Mouse (Mus musculus): ENCODE data around the gene Flrt1. TPM values are rescaled to one million over a fixed set of nuclear protein-coding genes. Genes with fewer than 3 reads are reported as not detected.
"Not testable (repeated sequence)": the region's sequence is repeated elsewhere in the genome, so short reads cannot be mapped to it uniquely, and the experiment has no call there.

Gene Flrt1
- polyA plus RNA-seq, 1 experiment from 2014 or later, result 1.3 TPM

- Histone ChIP-seq H3K9ac (no peak overlapping the region), H3K9me3 (replicated peaks) (no peaks in the 10 kb centered on the region), H3K27me3 (0 out of 2 replicates have a peak, but pooled peaks cover 10% of the 10 kb centered on the region), H3K4me2 (no peak overlapping the region), H3K27ac (no peak overlapping the region), H3K4me3 (no peak overlapping the region), H3K4me1 (replicated peaks) (peaks cover 20% of the 10 kb centered on the region), H3K36me3 (no peaks in the 10 kb centered on the region)
- 73% methylated on average over 7 of the region's 7 CpGs for WGBS
- ATAC-seq (replicated peaks; ENCODE audit: insufficient number of reproducible peaks, insufficient read depth, low FRiP score, low read depth), result no peak
Measured at GRCm38 (mm10) chr19:7081516-7082266, 23.8 kb downstream of the Flrt1 start.

- peaks cover 5% of the 10 kb centered on the region for H3K4me1 ChIP-seq (replicated peaks)
- 80% methylated on average over 7 of the region's 7 CpGs for WGBS
Measured at GRCm38 (mm10) chr19:7078271-7078670, 27.3 kb downstream of the Flrt1 start.

GRCm38 (mm10) chr19:7077666-7078065 is 27.9 kb downstream of the Flrt1 start:
- no peak for ATAC-seq (replicated peaks; ENCODE audit: insufficient number of reproducible peaks, insufficient read depth, low FRiP score, low read depth)
- Histone ChIP-seq H3K27ac (no peak overlapping the region), H3K9ac (no peak overlapping the region), H3K27me3 (0 out of 2 replicates have a peak, but pooled peaks cover 5% of the 10 kb centered on the region), H3K36me3 (no peaks in the 10 kb centered on the region), H3K4me2 (no peak overlapping the region), H3K4me3 (no peak overlapping the region), H3K9me3 (replicated peaks) (no peaks in the 10 kb centered on the region), H3K4me1 (replicated peaks) (0 out of 2 replicates have a peak, but pooled peaks cover under 1% of the 10 kb centered on the region)
- 66% methylated on average over 9 of the region's 9 CpGs for WGBS

More at GRCm38 (mm10) chr19:7078271-7078670, 27.3 kb downstream of the Flrt1 start:
- Histone ChIP-seq H3K4me3 (no peak overlapping the region), H3K9me3 (replicated peaks) (no peaks in the 10 kb centered on the region), H3K27ac (no peak overlapping the region), H3K27me3 (0 out of 2 replicates have a peak, but pooled peaks cover 5% of the 10 kb centered on the region), H3K4me2 (no peak overlapping the region), H3K9ac (no peak overlapping the region), H3K36me3 (no peaks in the 10 kb centered on the region)
- ATAC-seq (replicated peaks; ENCODE audit: insufficient number of reproducible peaks, insufficient read depth, low FRiP score, low read depth), result no peak

- not testable (repeated sequence) for H3K4me3 ChIP-seq; H3K9ac ChIP-seq; H3K36me3 ChIP-seq; ATAC-seq (replicated peaks; ENCODE audit: insufficient number of reproducible peaks, insufficient read depth, low FRiP score, low read depth); H3K9me3 ChIP-seq (replicated peaks); H3K27me3 ChIP-seq; H3K4me2 ChIP-seq; H3K27ac ChIP-seq
- WGBS, result 80% methylated on average over 11 of the region's 11 CpGs
- peaks cover 14% of the 10 kb centered on the region for H3K4me1 ChIP-seq (replicated peaks)
Measured at GRCm38 (mm10) chr19:7075336-7075735, 30.2 kb downstream of the Flrt1 start.

- H3K9ac ChIP-seq, result no peak overlapping the region
- no peak overlapping the region for H3K4me2 ChIP-seq
- H3K27ac ChIP-seq, result no peak overlapping the region
- no peaks in the 10 kb centered on the region; the same call in 1 of the 2 replicates for H3K27me3 ChIP-seq
- H3K4me1 ChIP-seq (replicated peaks), result peaks cover 22% of the 10 kb centered on the region
- no peak for ATAC-seq (replicated peaks; ENCODE audit: insufficient number of reproducible peaks, insufficient read depth, low FRiP score, low read depth)
- H3K36me3 ChIP-seq, result no peaks in the 10 kb centered on the region
- 65% methylated on average over 12 of the region's 12 CpGs for WGBS
- H3K9me3 ChIP-seq (replicated peaks), result no peaks in the 10 kb centered on the region
- no peak overlapping the region for H3K4me3 ChIP-seq
Measured at GRCm38 (mm10) chr19:7073997-7074781, 31.3 kb downstream of the Flrt1 start.

- H3K27me3 ChIP-seq, result peaks cover 7% of the 10 kb centered on the region
Measured at GRCm38 (mm10) chr19:7072221-7072620, 33.3 kb downstream of the Flrt1 start.

GRCm38 (mm10) chr19:7070775-7071174 is 34.8 kb downstream of the Flrt1 start:
- H3K4me1 ChIP-seq (replicated peaks), result peaks cover 46% of the 10 kb centered on the region
- H3K27ac ChIP-seq, result no peak overlapping the region
- peak overlapping the region; percentile 23; the same call in 1 of the 2 replicates for H3K4me3 ChIP-seq
- no peaks in the 10 kb centered on the region for H3K36me3 ChIP-seq
- ATAC-seq (replicated peaks; ENCODE audit: insufficient number of reproducible peaks, insufficient read depth, low FRiP score, low read depth), result no peak
- WGBS, result 37% methylated on average over 4 of the region's 4 CpGs
- H3K9ac ChIP-seq, result no peak overlapping the region
- peaks cover 7% of the 10 kb centered on the region for H3K27me3 ChIP-seq
- H3K4me2 ChIP-seq, result peak overlapping the region; percentile 50
- H3K9me3 ChIP-seq (replicated peaks), result no peaks in the 10 kb centered on the region

More at GRCm38 (mm10) chr19:7072221-7072620, 33.3 kb downstream of the Flrt1 start:
- Histone ChIP-seq H3K4me3 (no peak overlapping the region), H3K9ac (no peak overlapping the region), H3K9me3 (replicated peaks) (no peaks in the 10 kb centered on the region), H3K4me2 (no peak overlapping the region), H3K36me3 (no peaks in the 10 kb centered on the region), H3K4me1 (replicated peaks) (peaks cover 33% of the 10 kb centered on the region), H3K27ac (no peak overlapping the region)
- WGBS, result 75% methylated on average over 6 of the region's 6 CpGs
- no peak for ATAC-seq (replicated peaks; ENCODE audit: insufficient number of reproducible peaks, insufficient read depth, low FRiP score, low read depth)

- Histone ChIP-seq H3K27me3 (peaks cover 7% of the 10 kb centered on the region), H3K4me3 (peak overlapping the region; percentile 23), H3K9me3 (replicated peaks) (no peaks in the 10 kb centered on the region), H3K4me2 (peak overlapping the region; percentile 50), H3K4me1 (replicated peaks) (peaks cover 46% of the 10 kb centered on the region), H3K36me3 (no peaks in the 10 kb centered on the region), H3K9ac (peak overlapping the region; percentile 21; the same call in 1 of the 2 replicates), H3K27ac (peak overlapping the region; percentile 36; the same call in 1 of the 2 replicates)
- 20% methylated on average over 35 of the region's 35 CpGs for WGBS
- ATAC-seq (replicated peaks; ENCODE audit: insufficient number of reproducible peaks, insufficient read depth, low FRiP score, low read depth), result no peak
Measured at GRCm38 (mm10) chr19:7069781-7070763, 35.5 kb downstream of the Flrt1 start.

- H3K27me3 ChIP-seq, result peaks cover 7% of the 10 kb centered on the region
- ATAC-seq (replicated peaks; ENCODE audit: insufficient number of reproducible peaks, insufficient read depth, low FRiP score, low read depth), result no peak
- H3K9ac ChIP-seq, result no peak overlapping the region
- peaks cover 49% of the 10 kb centered on the region for H3K4me1 ChIP-seq (replicated peaks)
- no peak overlapping the region for H3K4me2 ChIP-seq
- H3K9me3 ChIP-seq (replicated peaks), result no peaks in the 10 kb centered on the region
- 72% methylated on average over 11 of the region's 11 CpGs for WGBS
- no peaks in the 10 kb centered on the region for H3K36me3 ChIP-seq
- H3K27ac ChIP-seq, result no peak overlapping the region
- H3K4me3 ChIP-seq, result no peak overlapping the region
Measured at GRCm38 (mm10) chr19:7068661-7069531, 36.6 kb downstream of the Flrt1 start.

- no peaks in the 10 kb centered on the region for H3K9me3 ChIP-seq (replicated peaks)
- no peaks in the 10 kb centered on the region for H3K36me3 ChIP-seq
- H3K4me3 ChIP-seq, result no peak overlapping the region
- H3K4me2 ChIP-seq, result no peak overlapping the region
- no peak for ATAC-seq (replicated peaks; ENCODE audit: insufficient number of reproducible peaks, insufficient read depth, low FRiP score, low read depth)
- peaks cover 49% of the 10 kb centered on the region for H3K4me1 ChIP-seq (replicated peaks)
- H3K9ac ChIP-seq, result no peak overlapping the region
- H3K27ac ChIP-seq, result no peak overlapping the region
- peaks cover 7% of the 10 kb centered on the region for H3K27me3 ChIP-seq
- 9% methylated on average over 14 of the region's 14 CpGs for WGBS
Measured at GRCm38 (mm10) chr19:7068136-7068535, 37.4 kb downstream of the Flrt1 start.
